Mouse (Mus musculus) retina, postnatal 7 days (tissue): ENCODE results near the gene Afap1l2.

Experiments used
- DNase-seq: peaks from one replicate; pipeline ENCODE4 v3.0.0-alpha.2; 2012; ENCODE audit warnings: low read depth, low spot score

Afap1l2 gene

GRCm38 (mm10) chr19:57007291-57007690 lies 737 bp downstream of the Afap1l2 start:
- no peak for DNase-seq

DNA sequence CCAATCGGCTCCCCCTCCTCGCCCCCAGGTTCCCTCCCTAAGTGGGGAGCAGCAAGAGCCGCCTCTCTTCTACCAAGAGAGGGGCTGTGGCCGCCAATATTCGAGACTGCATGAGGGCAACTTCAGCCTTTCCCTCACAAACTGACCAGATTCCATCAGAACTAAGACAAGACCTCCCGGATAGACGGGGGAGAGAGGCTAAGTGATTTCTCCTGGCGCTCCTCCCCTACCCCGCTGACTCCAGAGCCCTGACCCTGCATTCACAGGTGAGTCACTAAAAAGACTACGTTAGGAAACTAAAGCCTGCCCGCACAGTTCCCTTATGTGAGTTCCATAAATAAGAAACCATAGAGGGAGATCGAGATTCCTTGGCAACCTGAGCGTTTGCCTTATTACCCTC lies 1.2 kb downstream of the Afap1l2 start:
- no peak for DNase-seq

- DNase-seq: no peak
These were observed 3.0 kb downstream of the Afap1l2 start for GRCm38 (mm10) chr19:57005062-57005461.

- no peak for DNase-seq
These were observed 4.6 kb downstream of the Afap1l2 start for GRCm38 (mm10) chr19:57003460-57003810.

- DNase-seq: no peak
These were observed 5.1 kb downstream of the Afap1l2 start for GRCm38 (mm10) chr19:57002741-57003459.

DNA sequence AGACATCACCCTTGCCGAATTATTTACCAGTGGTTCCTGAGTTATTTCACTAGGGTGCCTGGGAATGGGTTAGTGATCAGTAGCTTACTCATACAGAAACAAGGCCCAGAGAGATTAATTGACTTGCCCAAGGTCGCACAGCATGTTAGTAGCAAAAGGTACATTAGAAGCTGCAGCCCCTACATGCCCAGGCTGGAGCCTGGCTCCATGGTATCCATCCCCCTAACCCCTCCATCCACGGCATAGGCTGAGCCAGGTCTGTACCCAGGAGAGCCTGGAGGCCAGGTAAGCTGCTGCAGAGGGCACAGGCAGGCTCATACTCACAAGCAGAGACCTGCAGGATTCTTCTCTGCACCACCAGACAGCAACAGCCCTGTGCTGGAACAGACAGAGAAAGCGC lies 6.1 kb downstream of the Afap1l2 start:
- DNase-seq: no peak

DNA sequence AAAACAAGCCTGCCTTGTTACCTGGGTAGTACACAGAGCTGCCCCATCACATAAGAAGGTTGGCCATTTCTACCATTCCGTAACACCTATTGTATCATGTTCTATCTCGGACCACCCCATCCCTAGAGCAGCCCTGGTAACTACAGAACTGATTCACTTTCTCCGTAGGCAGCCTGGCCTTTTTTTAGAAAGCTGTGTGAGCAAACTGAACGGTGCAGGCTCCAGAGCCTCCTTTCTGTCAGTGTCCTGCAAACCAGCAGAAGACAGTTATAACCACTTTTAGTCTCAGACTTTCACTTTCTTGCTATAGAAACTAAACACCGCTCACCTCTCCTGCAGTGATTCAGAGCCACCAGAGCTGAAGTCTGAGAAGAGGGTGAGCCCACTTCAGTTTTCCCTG lies 7.4 kb downstream of the Afap1l2 start:
- DNase-seq: no peak

DNA sequence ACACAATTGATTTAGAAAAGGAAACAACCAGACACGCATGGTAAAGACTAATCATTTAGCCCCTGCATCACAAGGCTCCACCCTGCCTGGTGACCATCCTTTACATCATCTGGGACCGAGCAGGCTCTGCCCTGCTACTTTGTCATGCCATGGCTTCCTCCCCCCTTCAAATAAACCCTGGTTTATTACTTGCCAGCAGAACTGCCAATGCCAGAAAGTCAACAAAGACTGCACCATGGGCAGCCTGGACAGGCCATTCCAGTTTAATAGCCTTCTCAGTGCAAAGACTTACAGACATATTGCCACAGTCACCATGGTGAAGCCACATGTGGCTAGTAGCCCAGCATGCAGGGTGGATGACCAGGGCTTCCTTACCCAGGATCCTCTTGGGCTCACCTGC lies 8.2 kb downstream of the Afap1l2 start:
- DNase-seq: no peak

DNA sequence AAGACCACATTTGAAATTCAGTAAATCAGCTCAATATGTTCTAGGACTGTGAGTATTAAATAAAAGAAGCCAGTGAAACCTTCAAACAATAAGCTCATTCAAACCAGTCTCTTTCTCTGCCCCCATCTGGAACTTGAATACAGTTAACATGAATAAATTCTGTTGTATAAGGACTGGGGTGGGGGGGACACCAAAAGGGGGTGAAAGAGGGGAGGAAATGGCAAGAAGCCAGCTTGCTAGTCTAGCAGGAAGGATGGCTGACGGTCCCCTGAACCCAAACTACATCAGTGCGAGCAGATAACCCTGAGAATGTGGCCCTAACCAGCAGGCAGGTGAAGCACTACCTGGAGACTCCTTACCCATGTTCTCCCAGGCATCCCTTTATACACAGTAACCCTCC lies 9.1 kb downstream of the Afap1l2 start:
- no peak for DNase-seq

DNA sequence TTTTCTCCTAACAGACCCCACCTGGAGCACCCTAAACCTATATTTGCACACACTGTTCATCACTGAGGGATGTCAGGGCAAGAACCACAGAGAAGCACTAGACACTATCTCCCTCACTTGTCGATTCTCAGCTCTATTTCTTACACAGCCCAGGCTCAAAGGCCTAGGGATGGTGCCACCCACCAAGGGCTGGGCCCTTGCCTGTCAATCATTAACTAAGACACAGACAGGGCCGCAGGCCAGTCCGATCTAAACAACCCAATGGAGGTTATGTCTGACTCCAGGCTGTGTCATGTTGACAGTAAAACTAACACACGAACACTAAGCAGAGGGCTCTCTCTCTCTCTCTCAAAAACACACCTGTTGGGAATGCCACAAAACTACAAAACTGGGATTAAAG lies 9.7 kb downstream of the Afap1l2 start:
- DNase-seq: no peak

GRCm38 (mm10) chr19:56997164-56997599 lies 10.8 kb downstream of the Afap1l2 start:
- no peak for DNase-seq

DNA sequence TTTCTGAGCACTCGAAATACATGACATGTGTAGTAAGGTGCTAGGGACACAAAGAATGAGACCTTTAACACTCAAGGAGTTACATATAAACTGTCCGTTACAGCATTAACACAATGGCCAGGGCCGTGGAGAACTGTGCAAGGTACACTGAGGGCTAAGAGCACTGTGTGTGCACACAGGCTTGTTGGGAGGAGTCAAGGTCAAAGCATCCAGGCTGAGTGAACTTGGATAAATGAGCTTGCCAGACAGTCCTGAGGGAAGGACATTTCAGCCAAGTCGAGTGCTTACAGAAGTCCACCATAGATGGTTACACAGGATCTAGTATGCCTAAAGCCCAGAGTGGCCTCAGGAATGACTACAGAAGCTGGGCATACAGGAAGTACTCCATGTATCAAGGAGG lies 12.6 kb downstream of the Afap1l2 start:
- DNase-seq: no peak

- DNase-seq: no peak
These were observed 13.4 kb downstream of the Afap1l2 start for GRCm38 (mm10) chr19:56994653-56995052.

DNA sequence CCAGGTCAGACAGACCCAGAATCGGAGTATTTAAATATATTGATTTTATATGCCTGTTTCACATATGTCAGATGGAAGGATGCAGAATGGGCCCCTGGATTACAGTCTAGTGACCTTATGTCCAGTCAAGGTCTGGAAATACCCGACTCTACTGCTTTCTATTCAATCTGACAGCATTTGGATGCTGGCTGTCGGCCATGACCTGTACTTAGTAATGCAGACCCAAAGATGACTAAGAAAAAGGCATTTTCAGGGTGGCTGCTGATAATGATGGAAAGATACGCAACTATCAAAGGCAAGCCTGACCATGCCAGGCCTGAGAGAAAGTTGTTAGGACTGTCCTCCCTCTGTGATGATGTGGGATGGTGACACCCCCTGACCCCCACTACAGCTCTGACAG lies 14.3 kb downstream of the Afap1l2 start:
- DNase-seq: no peak

DNA sequence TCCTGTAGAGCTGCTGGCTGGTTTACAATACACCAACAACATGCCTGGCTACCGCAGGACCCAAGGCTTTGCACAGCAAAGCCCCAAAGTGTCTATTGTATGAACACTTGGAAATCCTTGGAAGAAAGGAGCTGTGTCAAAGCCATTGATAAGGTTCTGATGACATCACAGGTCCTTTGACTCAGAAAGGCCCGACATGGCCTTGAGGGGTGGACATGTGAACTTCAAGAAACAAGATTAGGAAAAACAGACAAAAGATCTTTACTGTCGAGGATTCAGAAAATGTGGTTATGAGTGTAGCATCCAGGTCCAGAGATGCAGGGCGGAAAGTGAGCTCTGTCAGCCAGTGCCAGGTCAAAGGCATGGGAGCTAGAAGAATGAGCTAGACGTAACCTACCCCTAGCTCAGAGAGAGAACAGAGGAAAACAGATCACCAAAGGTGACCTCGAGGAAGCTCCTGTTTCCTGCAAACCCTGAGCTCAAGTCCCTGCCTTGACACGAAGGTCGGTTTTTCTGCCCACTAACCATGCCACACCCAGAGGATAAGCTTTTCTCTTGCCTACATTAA lies 15.0 kb downstream of the Afap1l2 start:
- no peak for DNase-seq

- no peak for DNase-seq
These were observed 17.5 kb downstream of the Afap1l2 start for GRCm38 (mm10) chr19:56990367-56991111.

- no peak for DNase-seq
These were observed 18.9 kb downstream of the Afap1l2 start for GRCm38 (mm10) chr19:56989171-56989570.

GRCm38 (mm10) chr19:56984229-56984628 lies 23.8 kb downstream of the Afap1l2 start:
- DNase-seq: no peak

DNA sequence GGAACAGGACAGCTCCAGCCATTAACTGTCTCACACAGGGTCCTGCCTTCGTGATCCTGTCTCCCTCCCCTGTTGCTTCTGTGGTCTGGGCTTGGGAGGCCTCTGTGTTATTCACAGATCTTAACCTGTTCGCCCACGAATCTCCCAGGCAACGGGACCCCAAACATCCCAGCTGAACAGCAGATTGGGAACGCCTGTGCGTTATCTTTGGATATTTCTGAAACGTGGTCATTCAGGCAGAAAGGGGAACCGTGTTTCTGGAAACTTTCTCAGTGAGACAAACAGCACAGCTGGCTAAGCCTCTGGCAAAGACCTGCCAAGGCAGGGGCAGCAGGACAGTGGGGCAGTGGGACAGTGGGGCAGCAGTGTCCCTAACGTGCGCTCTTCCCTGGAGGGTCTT lies 24.3 kb downstream of the Afap1l2 start:
- no peak for DNase-seq

DNA sequence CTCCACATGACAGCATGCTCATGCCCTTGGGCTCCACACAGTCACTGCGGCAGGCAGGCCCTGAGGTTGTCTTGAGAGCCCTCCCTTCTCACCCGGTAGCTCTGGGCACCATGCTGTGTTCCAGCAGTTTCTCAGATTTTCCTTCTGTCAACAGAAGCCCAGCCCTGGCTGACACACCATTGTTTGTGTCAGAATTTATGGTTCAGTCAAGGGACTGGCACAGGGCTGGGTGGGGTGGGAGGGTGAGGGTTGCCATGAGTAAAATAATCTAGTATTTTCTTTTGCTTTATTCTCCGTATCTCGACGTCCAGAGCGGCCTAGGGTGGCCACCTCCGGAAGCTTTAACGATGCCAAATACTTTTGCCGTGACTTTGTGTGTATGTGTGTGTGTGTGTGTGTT lies 26.3 kb downstream of the Afap1l2 start:
- DNase-seq: no peak

DNA sequence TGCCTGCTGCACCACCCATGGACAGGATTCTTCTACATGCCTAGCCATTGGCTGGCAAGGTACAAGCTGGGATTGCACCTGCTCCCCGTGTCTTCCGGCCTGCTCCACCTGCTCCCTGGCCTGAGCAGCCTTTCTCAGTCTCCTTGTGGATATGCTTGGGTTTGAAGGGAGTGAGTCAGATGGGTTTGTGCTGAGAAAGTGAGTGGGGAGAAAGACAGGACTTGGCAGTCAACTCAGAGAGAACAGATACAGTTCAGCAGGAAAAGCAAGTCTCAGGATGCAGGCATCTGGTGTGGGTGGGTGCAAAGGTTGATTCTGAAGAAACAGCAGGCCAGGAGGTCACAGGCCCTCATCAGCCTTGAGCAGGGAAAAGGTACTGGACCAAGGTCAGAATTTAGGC lies 27.2 kb downstream of the Afap1l2 start:
- no peak for DNase-seq

- DNase-seq: no peak
These were observed 30.8 kb downstream of the Afap1l2 start for GRCm38 (mm10) chr19:56976962-56977948.
